Mouse (Mus musculus): ENCODE results near the gene Brip1. TPM values are rescaled to one million over a fixed set of nuclear protein-coding genes. Genes with fewer than 3 reads are reported as not detected.

The Brip1 gene
- total RNA-seq, 2 experiments from 2014 or later, result 2.4 to 2.9 TPM

DNA sequence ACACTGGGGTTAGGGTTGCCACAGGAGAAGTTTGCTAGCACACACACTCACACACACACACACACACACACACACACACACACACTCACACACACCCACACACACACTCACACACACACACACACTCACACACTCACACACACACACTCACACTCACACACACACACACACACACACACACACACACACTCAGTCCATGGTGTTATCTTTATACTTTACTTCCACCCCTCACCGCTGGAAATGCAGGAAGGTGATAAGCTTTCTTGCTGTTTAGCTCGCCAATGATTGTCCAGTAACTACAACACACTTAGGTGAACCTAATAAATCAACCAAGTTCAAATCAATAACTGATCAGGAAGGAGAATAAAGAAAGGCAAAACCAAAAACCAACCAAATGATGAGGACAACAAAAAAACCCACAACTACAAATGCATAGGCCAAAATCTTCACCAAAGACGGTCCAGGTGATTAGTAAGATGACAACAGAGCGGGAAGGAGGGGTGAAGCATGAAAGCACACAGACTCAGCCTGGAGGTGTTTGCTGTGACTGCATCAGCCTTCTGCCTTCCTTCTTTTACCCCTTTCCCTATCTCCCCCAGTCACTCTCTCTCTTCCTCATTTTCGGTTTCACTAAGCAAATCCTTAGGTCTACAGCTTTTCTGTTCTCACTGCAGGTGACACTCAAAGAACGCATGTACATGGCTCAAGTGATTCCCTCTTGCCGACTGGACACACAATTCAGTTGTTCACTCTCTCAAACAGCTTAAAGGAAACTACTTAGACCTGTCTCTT, 83.7 kb downstream of the Brip1 start:
- no peak for DNase-seq
- intact Hi-C loops (cut with DNase I), result no loop called here

DNA sequence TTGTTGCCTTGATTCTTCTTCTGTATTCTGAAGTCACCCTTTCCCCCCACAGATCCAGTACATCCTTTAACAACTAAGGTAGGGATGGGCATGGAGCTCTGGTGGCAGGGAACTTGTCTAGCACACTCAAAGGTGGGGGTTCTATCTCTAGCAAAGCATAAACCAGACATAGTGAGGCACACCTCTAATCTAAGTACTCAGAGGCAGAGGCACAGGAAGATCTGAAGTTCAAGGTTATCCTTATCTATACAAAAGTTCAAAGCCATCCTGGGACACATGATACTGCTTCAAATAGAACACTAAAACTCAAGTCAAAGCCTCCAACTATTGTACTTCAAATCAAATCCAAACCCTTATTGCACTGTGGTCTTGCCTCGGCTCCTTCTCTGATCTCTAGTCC, 85.0 kb downstream of the Brip1 start:
- DNase-seq, result no peak
- intact Hi-C loops (cut with DNase I), result no loop called here

DNA sequence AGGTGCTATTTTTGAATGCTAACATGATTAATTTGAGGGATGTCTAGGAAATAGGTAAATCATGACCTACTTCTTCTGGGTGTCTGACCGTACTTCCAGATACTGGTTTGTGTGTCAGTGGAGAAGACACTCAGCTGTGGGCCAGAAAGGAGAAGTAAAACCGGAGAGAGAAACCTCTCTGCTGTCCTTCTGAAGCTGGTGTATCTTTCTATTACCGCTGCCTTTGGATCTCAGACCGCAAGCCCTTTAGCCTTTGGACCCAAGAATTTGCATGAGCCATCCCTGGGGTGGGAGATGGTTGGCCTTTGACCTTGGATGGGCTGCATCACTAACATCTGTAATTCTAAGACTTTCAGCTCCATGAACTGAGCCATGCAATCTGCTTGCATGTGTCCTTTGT, 93.7 kb downstream of the Brip1 start:
- intact Hi-C loops (cut with DNase I), result no loop called here
- no peak for DNase-seq

DNA sequence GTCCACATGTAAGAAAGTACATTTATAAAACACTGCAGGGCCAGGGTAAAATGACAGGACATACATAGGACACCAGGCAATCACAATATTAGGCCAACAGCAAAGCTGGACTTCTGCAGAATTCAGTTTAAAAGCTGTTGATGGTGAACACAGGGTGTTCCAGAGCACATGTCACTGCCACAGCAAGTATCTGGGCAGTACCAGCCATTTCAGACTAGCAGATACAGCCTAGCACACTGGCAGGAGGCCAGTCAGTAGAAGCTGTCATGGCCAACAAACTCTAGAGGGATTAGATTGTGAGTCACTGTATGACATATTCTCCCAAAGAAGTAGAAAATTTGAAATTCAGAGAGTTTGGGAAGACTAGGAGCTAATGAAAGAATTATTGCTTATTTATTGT, 94.4 kb downstream of the Brip1 start:
- DNase-seq, result peak in 1 of 2 experiments; percentile 31
- intact Hi-C loops (cut with DNase I), result no loop called here

DNA sequence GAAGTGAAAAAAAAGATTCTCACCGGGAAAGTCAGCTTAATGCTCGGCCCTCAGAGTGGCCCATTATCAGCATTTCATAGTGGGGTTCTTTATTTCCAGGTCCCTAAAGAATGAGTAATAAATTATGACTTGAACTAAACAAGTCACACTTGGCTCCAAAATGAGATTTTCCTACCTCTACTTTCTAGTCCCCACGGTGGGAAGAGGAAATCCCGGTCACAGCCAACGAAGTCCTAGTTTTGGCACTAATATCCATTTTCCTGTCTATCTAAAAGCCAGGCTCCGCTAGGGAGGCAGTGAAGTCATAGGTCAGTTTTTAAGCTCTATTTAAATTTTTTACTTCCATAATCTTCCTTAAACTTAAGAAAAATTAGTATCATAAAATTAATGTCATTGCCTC, 99.8 kb downstream of the Brip1 start:
- intact Hi-C loops (cut with DNase I), result no loop called here
- peak in 1 of 2 experiments; percentile 11 for DNase-seq

DNA sequence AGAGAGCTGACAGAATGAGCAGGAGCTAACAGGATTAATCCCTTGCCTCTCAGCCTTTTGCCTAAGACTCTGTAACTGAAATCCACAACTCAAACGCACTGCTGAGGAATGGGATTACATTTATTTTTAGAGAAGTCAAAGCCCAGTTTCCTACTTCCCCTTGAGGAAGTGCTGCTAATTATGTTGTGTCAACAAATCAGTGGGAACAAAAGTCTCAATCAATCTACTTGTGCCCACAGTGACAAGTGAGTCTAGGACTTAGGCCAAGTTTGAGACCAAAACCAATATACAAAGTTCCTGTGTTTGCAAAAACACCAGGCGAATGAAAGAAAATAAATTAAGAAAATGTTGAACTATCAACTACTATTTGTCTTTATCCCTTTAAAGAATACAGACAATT, 101.7 kb downstream of the Brip1 start:
- DNase-seq, result no peak
- intact Hi-C loops (cut with DNase I), result no loop called here

DNA sequence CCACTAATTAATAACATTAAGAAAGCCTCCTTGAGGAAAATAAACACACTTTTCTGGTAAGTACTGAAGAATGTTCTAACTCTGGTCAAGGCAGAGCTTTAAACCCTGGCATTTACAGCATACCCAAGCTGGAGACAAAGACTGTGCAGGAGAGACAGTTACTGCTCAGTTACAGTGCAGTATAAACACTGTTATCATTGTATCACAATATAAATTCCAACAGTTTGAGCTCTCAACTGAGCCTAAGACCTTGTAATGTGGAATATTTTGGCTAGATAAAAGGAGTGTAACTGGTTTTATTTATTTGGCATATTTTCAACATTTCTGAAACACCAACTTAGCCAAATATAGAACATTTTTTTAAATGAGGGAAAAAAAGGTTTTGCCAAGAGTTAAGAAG, 112.2 kb downstream of the Brip1 start:
- intact Hi-C loops (cut with DNase I), result no loop called here
- no peak for DNase-seq

DNA sequence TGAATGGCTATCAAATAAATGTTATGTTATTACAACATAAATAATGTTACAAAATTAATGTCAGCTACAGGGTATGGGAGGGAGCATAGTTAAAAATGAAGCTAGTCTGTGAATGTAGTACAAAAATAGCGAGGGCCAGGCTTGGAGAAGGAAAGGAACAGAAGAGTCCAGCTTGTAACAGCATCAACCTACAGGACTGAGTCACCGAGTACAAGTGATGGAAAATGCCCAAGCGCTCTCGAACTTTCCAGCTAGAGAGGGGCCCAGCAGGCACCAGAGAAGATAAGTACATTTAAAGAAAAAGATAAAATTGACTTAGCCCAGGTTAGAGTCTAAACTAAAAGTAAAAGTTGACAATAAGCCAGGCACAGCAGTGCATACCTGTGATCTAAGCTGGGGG, 116.5 kb downstream of the Brip1 start:
- intact Hi-C loops (cut with DNase I), result no loop called here
- no peak for DNase-seq

DNA sequence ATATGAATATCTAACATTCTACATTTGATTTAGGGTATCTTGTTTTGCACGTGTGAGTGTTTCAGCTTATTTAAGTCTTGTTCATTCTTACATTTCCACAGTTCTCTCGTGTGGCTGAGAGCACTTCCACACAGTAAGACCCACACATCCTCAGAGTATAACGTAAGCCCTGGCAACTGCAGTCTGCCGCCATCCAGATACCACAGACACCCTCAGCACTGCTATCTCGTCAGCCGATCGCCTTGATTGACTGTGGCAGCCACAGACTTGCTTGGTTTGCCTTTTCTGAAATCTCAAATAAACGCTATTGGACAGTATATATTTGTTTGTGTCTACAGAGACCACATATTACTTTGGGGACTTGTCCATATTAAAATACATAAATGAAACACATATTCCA, 123.0 kb downstream of the Brip1 start:
- no peak for DNase-seq
- intact Hi-C loops (cut with DNase I), result no loop called here

DNA sequence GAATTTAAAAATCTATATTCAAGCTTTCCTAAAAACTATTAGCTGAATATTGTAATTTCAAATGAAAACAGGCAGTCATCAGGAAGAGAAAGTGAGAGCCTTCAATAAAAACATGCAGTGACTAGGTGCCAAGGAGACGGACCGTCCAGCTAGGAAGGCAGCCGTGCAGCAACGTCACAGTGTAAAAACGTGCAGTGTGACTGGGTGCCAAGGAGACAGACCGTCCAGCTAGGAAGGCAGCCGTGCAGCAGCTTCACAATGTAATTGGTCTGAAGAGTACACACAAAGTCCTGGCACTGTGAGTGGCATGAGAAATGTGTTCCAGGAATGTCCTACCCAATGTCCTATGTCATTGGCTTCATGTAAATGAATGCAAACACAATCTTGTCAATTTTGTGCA, 124.0 kb downstream of the Brip1 start:
- no peak for DNase-seq
- intact Hi-C loops (cut with DNase I), result no loop called here

DNA sequence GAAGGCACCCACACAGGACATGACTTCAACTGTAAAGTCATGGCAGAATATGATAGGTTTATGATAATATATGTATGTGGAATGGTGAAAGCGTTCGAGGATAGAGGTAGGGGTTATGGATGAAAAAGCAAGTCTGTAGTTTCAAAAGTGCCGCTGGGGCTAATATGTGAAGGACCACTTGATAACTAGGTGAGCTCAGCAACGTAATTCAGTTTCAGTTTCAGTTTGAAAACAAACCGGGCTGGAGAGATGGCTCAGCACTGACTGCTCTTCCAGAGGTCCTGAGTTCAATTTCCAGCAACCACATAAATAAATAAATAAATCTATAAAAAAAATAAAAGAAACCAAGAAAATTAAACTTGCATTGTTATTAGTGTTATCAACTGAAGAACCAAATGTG, 124.6 kb downstream of the Brip1 start:
- intact Hi-C loops (cut with DNase I), result no loop called here
- DNase-seq, result no peak

DNA sequence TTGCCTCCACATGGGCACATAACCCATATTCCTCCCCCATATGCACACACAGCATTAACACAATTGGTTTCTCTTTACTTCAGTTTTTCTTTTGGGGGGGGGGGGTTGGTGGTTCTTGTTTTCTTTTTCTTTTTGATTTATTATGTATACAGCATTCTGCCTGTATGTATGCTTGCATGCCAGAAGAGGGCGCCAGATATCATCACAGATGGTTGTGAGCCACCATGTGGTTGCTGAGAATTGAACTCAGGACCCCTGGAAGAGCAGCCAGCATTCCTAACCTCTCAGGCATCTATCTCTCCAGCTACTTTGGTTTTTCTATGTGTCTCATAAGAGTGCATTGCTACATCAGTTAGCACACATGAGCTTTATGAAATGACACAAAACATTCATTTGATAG, 125.6 kb downstream of the Brip1 start:
- intact Hi-C loops (cut with DNase I), result no loop called here
- DNase-seq, result no peak

DNA sequence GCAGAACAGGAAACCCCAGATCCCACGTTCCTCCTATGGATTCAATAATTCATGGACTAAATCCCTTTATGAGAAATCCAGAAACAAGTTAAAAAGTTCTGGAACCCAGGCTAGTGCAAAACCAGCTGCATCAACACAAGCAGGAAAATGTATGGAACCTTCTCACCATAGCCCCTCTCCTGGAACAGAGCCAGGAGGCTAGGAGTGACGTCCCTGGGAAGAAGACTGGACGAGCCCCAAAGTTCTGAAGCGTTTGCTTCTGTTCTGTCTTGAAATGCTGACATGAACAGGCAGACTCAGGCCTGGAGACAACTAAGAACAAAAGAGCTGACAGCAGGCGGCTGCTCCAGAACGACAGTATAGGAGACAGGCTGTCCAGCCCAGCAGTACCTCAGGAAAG, 132.3 kb downstream of the Brip1 start:
- no peak for DNase-seq
- intact Hi-C loops (cut with DNase I), result loop anchor here (5.0 kb wide), 1 partner anchor 104 kb away; no protein-coding TSS in a partner anchor

DNA sequence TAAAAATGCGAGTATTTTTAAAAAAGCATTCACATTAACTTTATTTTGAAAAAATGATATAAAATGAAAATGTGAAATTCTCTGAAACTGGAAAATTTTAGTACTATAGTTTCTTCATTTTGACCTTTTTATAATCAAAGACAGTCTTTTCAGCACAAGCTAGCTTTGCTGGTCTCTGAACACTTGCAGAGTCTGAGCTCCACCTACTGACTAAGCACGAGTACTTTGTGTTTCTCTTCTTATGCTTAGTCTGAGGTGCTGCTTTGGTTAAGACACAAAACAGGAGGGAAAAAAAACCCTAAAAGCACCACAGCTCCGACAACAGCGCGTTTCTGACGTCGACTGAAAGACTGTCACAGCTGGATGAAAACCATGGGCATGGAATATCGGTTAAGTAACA, 133.8 kb downstream of the Brip1 start:
- peak in 1 of 2 experiments; percentile 26 for DNase-seq
- intact Hi-C loops (cut with DNase I), result loop anchor here (2.0 to 5.0 kb wide), 2 partner anchors 105 to 222 kb away; no protein-coding TSS in a partner anchor

DNA sequence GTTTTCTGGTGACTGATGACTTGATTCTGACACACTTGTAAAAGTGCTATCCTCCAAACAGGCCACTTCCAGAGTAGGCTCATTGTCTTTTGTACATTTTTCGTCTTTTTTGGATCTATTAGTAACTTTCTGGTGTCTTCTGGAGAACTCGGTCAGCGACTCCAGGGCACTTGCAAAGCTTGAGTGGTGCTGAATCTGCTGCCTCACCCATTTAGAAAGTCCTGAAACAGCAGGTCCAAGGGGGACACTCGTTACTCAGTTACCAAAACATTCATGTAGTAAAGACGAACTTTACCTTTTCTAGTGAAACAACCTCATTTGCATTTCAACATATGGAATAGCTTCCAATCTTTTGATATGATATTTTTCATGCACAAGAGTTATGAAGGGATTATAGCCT, 136.1 kb downstream of the Brip1 start:
- no peak for DNase-seq
- intact Hi-C loops (cut with DNase I), result loop anchor here (5.0 kb wide), 1 partner anchor 107 kb away; no protein-coding TSS in a partner anchor

DNA sequence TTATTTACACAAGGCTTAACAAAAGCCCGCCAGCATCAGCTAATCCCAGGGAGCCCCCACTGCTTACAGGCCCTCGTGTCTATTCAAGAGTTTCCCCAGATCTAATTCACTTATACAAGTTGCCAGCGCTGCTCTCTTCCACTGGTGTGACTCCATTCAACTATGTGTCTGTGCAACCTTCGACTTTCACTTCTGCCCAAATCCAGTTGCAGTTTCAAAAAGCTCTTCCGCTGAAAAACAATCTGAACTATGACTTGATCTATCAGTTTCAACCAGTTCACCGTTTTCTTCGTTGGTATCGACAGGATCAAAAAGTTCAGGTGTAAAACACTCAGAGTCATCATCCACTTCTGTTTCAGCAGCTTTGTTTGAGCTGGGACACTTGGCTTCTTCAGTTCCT, 139.8 kb downstream of the Brip1 start:
- DNase-seq, result no peak
- intact Hi-C loops (cut with DNase I), result no loop called here

DNA sequence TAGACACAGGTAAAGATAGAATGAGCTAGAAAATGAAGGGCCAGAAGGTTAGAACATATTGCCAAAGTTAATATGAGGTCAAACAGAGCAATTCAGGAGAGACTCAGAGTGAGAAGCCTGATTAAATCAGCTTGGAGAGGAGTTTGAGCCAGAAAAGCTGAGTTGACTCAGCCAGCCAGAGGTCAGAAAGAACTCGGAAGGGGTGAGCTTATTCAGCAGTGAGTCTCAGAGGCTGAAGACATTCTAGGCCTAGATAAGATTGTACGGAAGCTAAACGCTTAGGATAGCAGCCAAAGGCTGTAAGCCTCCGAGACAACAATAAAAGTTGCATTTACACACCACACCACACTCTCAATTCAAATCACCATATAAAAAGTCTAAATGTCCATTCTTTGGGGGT, 141.9 kb downstream of the Brip1 start:
- intact Hi-C loops (cut with DNase I), result no loop called here
- peak in 1 of 2 experiments; percentile 8 for DNase-seq

DNA sequence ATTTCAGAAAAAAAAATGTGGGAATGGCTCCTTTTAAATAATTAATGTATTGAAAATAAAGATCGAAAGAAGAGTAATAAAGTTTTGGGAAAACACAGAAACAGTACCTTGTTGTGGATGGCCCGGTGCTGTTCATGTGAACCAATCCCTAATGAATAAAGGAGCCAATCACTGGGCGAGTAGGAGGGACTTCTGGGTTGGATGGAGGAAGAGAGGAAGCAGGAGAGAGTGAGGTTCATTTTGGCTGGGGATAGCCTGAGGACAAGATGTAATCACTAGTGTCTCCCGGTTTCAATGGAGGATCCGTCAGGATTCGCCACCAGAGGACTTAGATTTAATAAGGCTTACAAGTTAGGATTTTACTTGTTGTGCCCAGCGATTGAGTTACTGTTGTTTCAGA, 145.2 kb downstream of the Brip1 start:
- intact Hi-C loops (cut with DNase I), result no loop called here
- no peak for DNase-seq

DNA sequence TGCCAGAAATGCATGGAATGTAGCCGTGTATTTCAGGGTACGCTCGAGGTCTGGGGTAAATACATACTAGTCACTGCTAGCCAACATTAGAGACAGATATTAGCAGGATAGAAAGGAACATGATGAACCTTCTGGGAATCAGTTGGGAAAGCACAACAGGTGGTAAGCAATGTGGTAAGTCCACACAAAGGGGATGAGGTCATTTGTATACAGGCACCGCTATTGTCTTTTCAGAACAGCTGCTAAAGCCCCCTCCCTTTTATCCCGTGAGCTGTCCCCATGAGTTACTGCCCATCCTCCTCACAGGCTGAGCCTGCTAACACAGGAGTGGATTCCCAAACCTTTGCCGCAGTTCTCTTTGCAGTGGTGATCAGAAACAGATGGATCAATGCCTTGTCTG, 149.6 kb downstream of the Brip1 start:
- DNase-seq, result no peak
- intact Hi-C loops (cut with DNase I), result no loop called here

DNA sequence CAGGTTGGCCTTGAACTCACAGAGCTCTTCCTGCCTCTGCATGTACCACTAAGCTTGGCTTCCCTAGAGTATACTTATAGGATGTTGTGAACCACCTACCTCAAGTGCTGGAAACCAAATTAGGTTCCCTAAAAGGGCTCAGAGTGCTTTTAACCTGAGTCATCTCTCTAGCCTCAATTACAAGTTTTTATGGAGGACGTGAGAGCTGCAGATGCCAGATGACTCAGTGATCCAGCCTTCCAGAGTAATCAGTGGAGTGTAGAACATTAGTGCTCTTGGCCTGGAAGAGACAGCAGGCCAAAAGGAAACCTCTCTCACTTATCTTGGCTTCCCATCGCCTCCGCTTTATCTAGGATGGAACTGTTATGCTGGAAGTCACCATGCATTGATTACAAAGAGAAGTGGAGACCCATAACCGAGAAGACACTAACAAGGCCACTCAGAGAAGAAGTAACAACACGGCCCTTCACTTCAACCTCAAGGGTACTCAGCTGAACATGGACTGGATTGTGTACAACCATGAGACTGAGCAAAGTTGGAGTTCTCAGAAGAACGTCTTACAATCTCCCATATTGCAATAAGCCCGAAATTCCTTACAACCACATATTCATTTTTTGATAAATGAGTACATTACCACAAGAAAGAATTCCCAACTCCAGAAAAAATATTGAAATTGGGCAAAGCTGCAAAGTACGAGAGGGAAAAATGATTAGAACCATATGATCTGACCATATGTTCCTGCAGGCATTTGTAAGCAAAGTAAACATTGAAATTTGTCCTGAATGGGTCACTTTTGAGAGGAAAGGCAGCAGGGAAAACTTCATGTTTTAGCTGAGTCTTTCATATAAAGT, 150.3 kb downstream of the Brip1 start:
- intact Hi-C loops (cut with DNase I), result no loop called here
- no peak for DNase-seq

DNA sequence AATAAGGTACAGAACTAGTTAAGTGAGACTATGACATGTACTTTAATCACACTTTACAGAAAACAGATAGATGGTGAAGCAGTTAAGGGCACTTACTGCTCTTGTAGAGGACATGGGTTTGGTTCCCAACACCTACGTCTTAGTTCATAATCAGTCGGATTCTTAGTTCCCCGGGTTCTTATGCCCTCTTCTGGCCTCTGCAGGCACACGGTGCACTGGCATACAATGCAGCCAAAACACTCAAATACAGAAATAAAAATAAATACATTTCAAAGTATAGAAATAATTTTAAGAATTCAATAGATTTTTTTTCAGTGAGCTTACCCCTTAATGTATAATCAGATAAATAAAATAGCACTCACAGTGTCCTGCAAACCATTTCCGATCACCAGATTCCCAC, 161.0 kb downstream of the Brip1 start:
- DNase-seq, result no peak
- intact Hi-C loops (cut with DNase I), result no loop called here

DNA sequence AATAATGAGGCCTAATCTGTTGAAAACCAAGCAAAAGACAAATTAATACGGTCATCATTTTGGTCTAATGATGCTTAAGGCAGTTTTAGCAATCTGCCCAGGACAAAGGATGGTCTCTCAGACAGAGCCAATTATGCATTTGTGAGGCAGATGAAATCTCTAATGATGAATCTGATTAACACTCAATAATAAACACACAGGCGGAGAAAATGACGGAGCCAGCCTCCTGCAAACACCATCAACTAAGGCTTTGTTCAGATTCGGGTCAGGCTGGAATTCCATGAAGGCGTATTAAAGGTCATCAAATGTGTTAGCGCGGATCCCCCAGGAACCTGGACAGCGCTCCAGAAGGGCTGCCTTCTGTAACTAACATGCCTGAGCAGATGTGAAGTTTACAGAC, 161.6 kb downstream of the Brip1 start:
- DNase-seq, result no peak
- intact Hi-C loops (cut with DNase I), result no loop called here

Measured in heart, postnatal 10 days (tissue).